In the genomic region with DNA sequence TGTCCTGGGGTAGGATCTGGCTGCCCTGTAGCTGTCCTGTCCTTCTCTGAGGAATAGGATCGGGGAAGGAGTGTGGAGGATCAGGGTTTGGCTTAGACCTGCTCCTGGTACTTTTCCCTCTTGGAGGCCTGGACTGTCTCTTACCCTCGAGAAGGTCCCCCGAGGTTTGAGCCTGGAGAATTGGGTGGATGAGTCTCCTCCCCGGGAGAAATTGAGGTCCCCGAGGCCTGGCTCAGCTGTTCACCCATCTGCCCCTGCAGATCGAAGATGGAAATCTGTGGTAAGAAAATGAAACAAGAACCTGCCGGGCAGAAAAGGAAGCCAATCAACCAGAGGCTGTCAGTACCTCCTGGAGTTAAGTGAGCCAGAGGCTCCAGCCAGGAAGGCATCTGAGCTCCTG, we compare ENCODE assay signal across 10 mouse cellular contexts. TPM values are rescaled to one million over a fixed set of nuclear protein-coding genes. Genes with fewer than 3 reads are reported as not detected.
DNase-seq lines count a peak whose midpoint lies in the region; ATAC-seq lines count a peak whose summit lies in the region.
"Had no signal": no experiment of that assay in that cellular context is flagged by ENCODE, and none has a peak within 500 bp of the region (broad histone marks: within the 10 kb centered on the region; RNA-seq: fewer than 3 reads in every experiment).

No protein-coding gene starts in this region.

- no peak overlapping the region for H3K4me3 ChIP-seq in hindbrain, embryonic 15.5 days
- H3K4me3 ChIP-seq in midbrain, embryonic 16.5 days (ENCODE audit: low read depth, low read length) = no peak overlapping the region
- H3K4me3 ChIP-seq in kidney, embryonic 15.5 days (replicated peaks) = no peak overlapping the region

- no peaks in the 10 kb centered on the region for H3K9me3 ChIP-seq in hindbrain, embryonic 15.5 days
- no peaks in the 10 kb centered on the region for H3K9me3 ChIP-seq in midbrain, embryonic 16.5 days (replicated peaks; ENCODE audit: control insufficient read depth, low read length, poor library complexity, severe bottlenecking)
- H3K9me3 ChIP-seq in kidney, embryonic 15.5 days (replicated peaks) = no peaks in the 10 kb centered on the region

- peak; percentile 56 to 66 for DNase-seq in cerebellum, postnatal 10 days
- no peak for DNase-seq in cerebellum, postnatal 4 days (ENCODE audit: low spot score in 2 of 2)
- peak; percentile 30 for DNase-seq in brain, adult 2 months (ENCODE audit: low read depth, low spot score)
- no peak for DNase-seq in adrenal gland, postnatal 14 days
- no peak for DNase-seq in adrenal gland, postnatal 10 days
- DNase-seq: kidney, postnatal 10 days had no signal

- no peaks in the 10 kb centered on the region for H3K36me3 ChIP-seq in hindbrain, embryonic 15.5 days
- no peaks in the 10 kb centered on the region for H3K36me3 ChIP-seq in midbrain, embryonic 16.5 days (ENCODE audit: control insufficient read depth, insufficient read depth, low read length)
- H3K36me3 ChIP-seq in kidney, embryonic 15.5 days = no peaks in the 10 kb centered on the region

- H3K27me3 ChIP-seq in hindbrain, embryonic 15.5 days = no peaks in the 10 kb centered on the region
- no peaks in the 10 kb centered on the region for H3K27me3 ChIP-seq in midbrain, embryonic 16.5 days (ENCODE audit: control insufficient read depth, insufficient read depth, low read depth, low read length)
- peaks cover 3% of the 10 kb centered on the region; the same call in 1 of the 2 replicates for H3K27me3 ChIP-seq in kidney, embryonic 15.5 days

- H3K4me1 ChIP-seq in hindbrain, embryonic 15.5 days (replicated peaks) = peaks cover 37% of the 10 kb centered on the region
- peaks cover 30% of the 10 kb centered on the region for H3K4me1 ChIP-seq in midbrain, embryonic 16.5 days (ENCODE audit: control insufficient read depth, insufficient read depth, low read length)
- H3K4me1 ChIP-seq in kidney, embryonic 15.5 days = peaks cover 42% of the 10 kb centered on the region

- ATAC-seq in hindbrain, embryonic 15.5 days (ENCODE audit: low FRiP score, low read depth) = no peak
- no peak for ATAC-seq in midbrain, embryonic 16.5 days
- ATAC-seq in kidney, embryonic 15.5 days (replicated peaks; ENCODE audit: low FRiP score) = no peak

- H3K4me2 ChIP-seq in hindbrain, embryonic 15.5 days = peak overlapping the region; percentile 27; the same call in 1 of the 2 replicates
- H3K4me2 ChIP-seq in midbrain, embryonic 16.5 days (ENCODE audit: low read length) = peak overlapping the region; percentile 20; the same call in 1 of the 2 replicates
- no peak overlapping the region for H3K4me2 ChIP-seq in kidney, embryonic 15.5 days
- H3K4me2 ChIP-seq: liver, embryonic 11.5 days had no signal

- H3K9ac ChIP-seq in hindbrain, embryonic 15.5 days = peak overlapping the region; percentile 15; the same call in 1 of the 2 replicates
- H3K9ac ChIP-seq in midbrain, embryonic 16.5 days (ENCODE audit: low read depth, low read length) = peak overlapping the region; percentile 39
- H3K9ac ChIP-seq in kidney, embryonic 15.5 days = no peak overlapping the region

- 30% methylated on average over 7 of the region's 7 CpGs for WGBS in hindbrain, embryonic 15.5 days
- WGBS in midbrain, embryonic 16.5 days = 28% methylated on average over 7 of the region's 7 CpGs
- WGBS in kidney, embryonic 15.5 days = 64% methylated on average over 7 of the region's 7 CpGs

- H3K27ac ChIP-seq in hindbrain, embryonic 15.5 days (replicated peaks) = peak overlapping the region; percentile 57
- H3K27ac ChIP-seq in midbrain, embryonic 16.5 days (ENCODE audit: low read length) = peak overlapping the region; percentile 55
- H3K27ac ChIP-seq in kidney, embryonic 15.5 days = no peak overlapping the region

RNA-seq across cellular contexts. Expression of a gene that starts 45.5 kb away (rescaled TPM):
- 17.2 and 19.9 TPM in 2 replicates for polyA plus RNA-seq in hindbrain, embryonic 15.5 days (2015; fragmentation: Nextera tagmentation; extraction: Ambion mirVana)
- 17.3 and 22.2 TPM in 2 replicates for polyA plus RNA-seq in midbrain, embryonic 16.5 days (2015; fragmentation: Nextera tagmentation; extraction: Ambion mirVana)
- 6.9 and 8.4 TPM in 2 replicates for polyA plus RNA-seq in kidney, embryonic 15.5 days (2015; fragmentation: Nextera tagmentation; extraction: Ambion mirVana)
- 15.4 and 21.6 TPM in 2 replicates for total RNA-seq in adrenal gland, postnatal 14 days (2021)
- total RNA-seq in adrenal gland, postnatal 10 days (2021) = 10 to 100 TPM; 16.9 to 21.7 TPM

Comparison
In these comparisons a context has a peak if more than half of its experiments do, and no peak if none do; other contexts are left out.
1. DNase-seq: peak in cerebellum, postnatal 10 days (2 of 2) and brain, adult 2 months (single experiment); none in cerebellum, postnatal 4 days (0 of 2), adrenal gland, postnatal 14 days (single experiment) and adrenal gland, postnatal 10 days (single experiment).